Mouse (Mus musculus) left cerebral cortex, postnatal 4 days (tissue): ENCODE measurements at regions not wholly inside any gene's neighbourhood (a gene's known extent, or its start where the extent isn't known, plus 50 kb on each side); places are given as distances from the start of the nearest gene placed in this dataset.
A peak's percentile ranks its signal among the peaks of the same experiment; 100 is the strongest.

Experiments used
- DNase-seq: peaks from one replicate; pipeline ENCODE4 v3.0.0-alpha.2; 2022
- intact Hi-C: fragments of 180-260 bp; cut with DNase I; formaldehyde crosslinking; loops from one replicate; pipeline ENCODE4 v1.15.1; 2025

GRCm38 (mm10) chr14:72121006-72121405, 370.6 kb downstream of the Gm9195 start:
- intact Hi-C loops: no loop called here
- DNase-seq: no peak

GRCm38 (mm10) chr14:72116842-72117241, 374.8 kb downstream of the Gm9195 start:
- peak; percentile 87 for DNase-seq
- intact Hi-C loops: no loop called here

GRCm38 (mm10) chr14:72113377-72113993, 378.2 kb downstream of the Gm9195 start:
- intact Hi-C loops: no loop called here
- DNase-seq: no peak

DNA sequence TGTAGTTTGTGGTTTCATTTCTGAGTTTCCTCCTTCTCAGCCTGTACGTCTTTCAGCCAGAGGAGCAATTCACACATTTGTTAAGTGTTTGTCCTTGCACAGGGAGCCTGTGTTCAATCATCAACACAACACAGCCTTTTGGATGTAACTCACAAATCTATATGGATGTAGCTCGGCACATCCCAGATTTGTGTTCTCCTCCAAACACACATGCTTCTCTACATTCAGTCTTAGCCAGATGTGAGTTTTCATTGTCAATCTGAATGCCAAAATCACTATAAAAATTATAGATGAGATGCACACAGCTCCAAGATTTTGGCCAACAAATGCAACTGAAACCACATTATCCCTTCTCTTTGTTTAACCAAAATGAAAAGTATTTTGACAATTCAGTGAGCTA, 380.9 kb downstream of the Gm9195 start:
- no peak for DNase-seq
- intact Hi-C loops: no loop called here

DNA sequence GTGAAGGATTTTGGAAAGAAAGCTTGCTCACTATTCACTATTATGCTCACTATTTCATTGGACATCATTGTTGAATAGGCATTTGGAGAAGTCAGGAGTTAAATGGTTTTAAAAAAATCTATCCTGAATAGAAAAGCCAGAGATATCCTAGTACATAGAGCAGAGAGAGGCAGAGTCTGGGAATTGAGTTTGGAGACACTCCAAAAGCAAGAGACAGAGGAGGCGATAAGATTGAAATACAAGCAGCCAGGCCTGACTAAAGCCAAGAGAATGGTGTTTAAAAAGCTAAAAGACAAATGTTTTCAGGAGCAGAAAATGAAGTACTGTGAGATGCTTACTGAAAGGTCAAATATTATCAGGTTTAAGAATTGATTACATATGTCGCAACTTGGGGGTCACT, 400.1 kb downstream of the Gm9195 start:
- no peak for DNase-seq
- intact Hi-C loops: no loop called here

- intact Hi-C loops: no loop called here
- no peak for DNase-seq
Measured at GRCm38 (mm10) chr14:72081473-72081872, 410.2 kb downstream of the Gm9195 start.

DNA sequence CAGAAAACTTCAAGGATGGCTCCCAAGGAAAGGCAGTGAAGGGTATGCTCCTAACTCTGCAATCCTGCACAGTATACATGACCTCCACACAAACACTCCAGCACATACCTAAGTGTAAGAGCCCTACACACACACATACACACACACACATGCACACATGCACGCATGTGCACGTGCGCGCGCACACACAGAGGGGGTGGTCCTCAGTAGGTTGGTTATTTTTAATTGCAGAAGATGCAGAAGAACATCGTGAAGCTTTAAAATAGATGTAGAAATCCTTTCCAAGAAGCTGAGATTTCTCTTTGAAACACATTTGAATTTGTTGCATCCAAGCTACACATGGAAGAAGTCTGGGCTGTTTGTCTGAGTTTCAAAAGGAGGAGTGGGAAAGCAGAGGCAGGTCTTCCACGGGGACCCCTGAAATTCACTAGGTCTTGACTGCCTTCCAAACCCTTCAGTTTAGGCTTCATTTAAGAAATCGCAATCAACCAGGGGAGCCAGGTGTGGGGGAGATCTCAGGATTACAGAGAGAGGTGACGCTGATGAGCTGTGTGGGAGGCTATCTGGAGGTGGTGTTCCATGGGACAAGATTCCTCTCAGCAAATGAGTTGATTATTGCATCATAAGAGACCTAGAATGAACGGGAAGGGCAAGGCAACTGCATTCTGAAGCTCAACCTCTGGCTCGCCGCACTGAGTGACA, 427.4 kb downstream of the Gm9195 start:
- intact Hi-C loops: no loop called here
- DNase-seq: no peak

GRCm38 (mm10) chr14:72042881-72043236, 448.8 kb downstream of the Gm9195 start:
- intact Hi-C loops: no loop called here
- peak; percentile 36 for DNase-seq

DNA sequence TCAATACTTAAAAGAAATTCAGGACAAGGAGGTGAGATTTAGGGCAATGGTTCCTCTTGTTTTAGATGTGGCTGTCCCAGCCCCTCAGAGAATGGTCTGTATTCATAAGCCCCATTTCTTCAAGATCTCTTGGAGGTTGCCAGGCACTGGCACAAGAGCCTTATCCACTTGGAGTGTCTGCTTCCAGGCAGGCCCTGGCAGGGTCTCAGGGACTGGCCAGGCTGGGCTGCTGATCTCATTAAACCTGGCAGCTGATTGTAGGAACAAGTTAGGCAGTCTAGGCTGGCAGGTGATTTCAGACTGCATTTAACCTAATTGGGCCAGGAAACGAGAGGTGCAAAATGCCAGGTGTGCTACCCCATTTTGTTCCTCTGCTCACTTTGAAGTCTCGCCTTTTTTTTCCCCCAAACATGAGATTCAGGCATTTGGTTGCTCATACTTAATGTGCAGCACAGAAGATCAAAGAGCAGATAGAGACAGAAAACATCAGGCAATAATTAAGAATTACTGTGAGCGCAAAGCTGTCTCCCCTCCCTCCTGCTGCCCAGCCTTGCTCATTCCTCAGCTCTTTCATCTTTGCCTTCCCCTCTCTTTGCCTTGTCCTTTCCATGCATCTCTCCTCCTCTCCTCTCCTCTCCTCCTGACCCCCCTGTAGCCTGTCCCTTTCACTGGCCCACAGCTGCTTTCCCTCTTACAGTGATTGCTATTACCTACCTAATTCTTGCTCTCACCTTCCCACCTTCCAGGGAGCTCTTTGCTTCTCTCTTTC, 449.3 kb downstream of the Gm9195 start:
- DNase-seq: peak; percentile 64
- intact Hi-C loops: no loop called here

GRCm38 (mm10) chr14:72030396-72030795, 461.2 kb downstream of the Gm9195 start:
- DNase-seq: no peak
- intact Hi-C loops: no loop called here

- no peak for DNase-seq
- intact Hi-C loops: no loop called here
Measured at GRCm38 (mm10) chr14:72027362-72028020, 464.1 kb downstream of the Gm9195 start.

GRCm38 (mm10) chr14:72004371-72004770, 487.3 kb downstream of the Gm9195 start:
- DNase-seq: no peak
- intact Hi-C loops: no loop called here

DNA sequence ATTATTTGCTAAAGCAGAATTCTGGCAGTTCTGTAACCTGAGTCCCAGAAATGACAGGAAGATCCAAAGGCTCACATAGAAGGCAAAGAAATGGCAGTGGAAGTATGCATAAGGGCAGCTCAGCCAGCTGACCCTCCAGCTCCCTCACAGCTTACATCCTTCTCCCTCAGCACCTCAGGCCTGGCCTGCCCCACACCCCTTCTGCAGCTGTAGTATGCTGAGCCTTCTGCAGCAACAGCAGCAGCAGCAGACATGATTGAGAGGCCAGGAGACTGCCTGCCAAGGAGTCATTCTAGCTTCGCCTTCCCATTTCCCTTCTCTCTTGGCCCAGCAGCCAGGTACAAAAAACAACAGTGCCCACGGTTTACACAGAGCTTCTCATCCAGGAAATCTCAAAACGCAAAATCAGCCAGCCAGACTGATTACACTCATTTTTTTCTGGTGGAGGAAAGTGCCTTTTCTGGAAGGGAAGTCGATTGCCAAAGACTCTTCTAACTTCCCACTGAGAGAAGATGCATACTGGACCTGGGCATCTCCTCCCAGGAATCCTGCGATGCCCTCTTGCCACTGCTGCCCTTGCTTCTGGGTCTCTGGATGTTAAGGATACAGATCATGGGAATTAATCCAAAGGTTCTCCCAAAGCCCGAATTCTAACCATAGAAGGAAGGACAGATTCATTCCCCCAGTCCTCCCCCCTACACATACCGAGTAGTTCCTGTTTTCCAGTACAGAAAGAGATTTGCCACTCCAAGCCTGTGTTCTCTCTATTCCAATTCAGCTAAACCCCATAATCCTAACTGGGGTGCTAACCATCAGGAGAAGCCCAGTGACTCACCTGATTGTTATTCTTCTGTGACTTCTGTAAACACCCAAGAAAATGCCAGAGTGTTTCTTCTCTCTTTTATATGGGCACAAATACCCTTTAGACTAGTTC, 489.2 kb downstream of the Gm9195 start:
- no peak for DNase-seq
- intact Hi-C loops: no loop called here

GRCm38 (mm10) chr14:71973016-71973415, 518.6 kb downstream of the Gm9195 start:
- intact Hi-C loops: no loop called here
- DNase-seq: no peak

- intact Hi-C loops: no loop called here
- no peak for DNase-seq
Measured at GRCm38 (mm10) chr14:71972521-71972920, 519.1 kb downstream of the Gm9195 start.

- no peak for DNase-seq
- intact Hi-C loops: no loop called here
Measured at GRCm38 (mm10) chr14:71967646-71968045, 524.0 kb downstream of the Gm9195 start.

GRCm38 (mm10) chr14:71963389-71964169, 528.1 kb downstream of the Gm9195 start:
- DNase-seq: no peak
- intact Hi-C loops: no loop called here

- DNase-seq: peak; percentile 59
- intact Hi-C loops: no loop called here
Measured at GRCm38 (mm10) chr14:71948701-71949100, 542.9 kb downstream of the Gm9195 start.

GRCm38 (mm10) chr14:71937157-71937485, 554.5 kb downstream of the Gm9195 start:
- intact Hi-C loops: no loop called here
- DNase-seq: no peak
